Mouse (Mus musculus): ENCODE data around the gene Tnnt3. TPM values are rescaled to one million over a fixed set of nuclear protein-coding genes. Genes with fewer than 3 reads are reported as not detected.

The Tnnt3 gene
- total RNA-seq, 1 experiment from 2014 or later = 0.55 TPM

DNA sequence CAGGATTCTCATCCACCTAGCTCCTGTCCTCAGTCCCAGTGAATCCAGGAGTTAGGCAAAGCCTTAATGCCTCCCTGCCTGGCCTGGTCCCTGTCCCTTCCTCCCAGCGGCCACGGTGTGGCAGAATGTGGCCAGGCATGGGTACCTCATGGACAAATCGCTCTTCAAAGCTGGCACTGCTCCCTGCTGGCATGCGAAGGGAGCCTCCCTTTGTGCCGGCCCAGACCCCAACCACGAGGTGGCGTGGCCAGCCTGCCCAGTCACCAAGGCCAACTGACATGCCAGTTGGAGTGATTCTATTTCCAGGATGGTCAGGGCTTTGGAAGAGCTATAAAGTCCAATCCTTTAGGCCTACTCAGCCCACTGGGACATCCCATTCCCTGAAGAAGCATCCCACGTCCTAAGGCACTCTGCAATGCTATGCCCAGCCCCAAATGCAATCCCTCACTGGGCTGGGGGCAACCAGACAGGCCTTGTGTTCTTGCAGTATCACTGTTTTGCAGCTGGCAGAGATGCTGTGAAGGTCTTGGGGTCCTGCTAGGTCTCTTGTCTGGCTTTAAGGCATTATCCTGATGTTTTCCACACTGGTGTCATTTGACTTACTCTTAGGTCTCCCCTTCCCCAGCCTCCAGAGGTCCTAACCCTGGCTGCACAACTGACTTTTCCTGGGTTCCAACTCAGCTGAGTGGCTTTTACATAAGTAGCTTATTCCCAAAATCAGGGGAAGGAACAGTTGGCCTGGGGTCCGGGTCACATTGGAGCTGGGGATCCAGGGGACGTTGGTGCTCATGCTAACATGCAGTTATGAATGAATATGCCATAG, 51.5 kb downstream of the Tnnt3 start:
- ATAC-seq (replicated peaks in 1 of 2; ENCODE audit: insufficient read depth in 1 of 2, low FRiP score in 2 of 2, low TSS enrichment in 1 of 2, low read depth in 1 of 2, poor library complexity in 2 of 2, severe bottlenecking in 2 of 2) = no peak

GRCm38 (mm10) chr7:142550935-142551373, 52.3 kb downstream of the Tnnt3 start:
- ATAC-seq (replicated peaks in 1 of 2; ENCODE audit: insufficient read depth in 1 of 2, low FRiP score in 2 of 2, low TSS enrichment in 1 of 2, low read depth in 1 of 2, poor library complexity in 2 of 2, severe bottlenecking in 2 of 2) = no peak

DNA sequence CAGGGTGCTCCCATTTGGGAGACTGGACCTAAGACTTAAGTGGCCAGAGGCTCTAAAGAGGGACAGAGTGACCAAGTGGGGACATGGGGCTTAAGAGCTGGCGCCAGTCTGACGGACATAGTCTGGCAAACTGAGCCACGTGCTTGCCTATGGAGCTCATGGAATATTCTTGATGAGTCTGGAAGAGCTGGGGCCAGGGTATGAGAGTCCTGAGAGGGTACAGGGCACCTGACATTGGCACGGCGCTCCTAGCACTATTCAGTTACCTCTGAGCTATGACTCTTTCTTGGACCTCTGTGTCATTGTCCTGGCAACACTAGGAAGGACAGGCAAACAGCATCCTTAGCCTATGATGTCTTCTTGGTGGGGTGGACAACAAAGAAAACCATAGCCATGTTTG, 53.1 kb downstream of the Tnnt3 start:
- no peak for ATAC-seq (replicated peaks in 1 of 2; ENCODE audit: insufficient read depth in 1 of 2, low FRiP score in 2 of 2, low TSS enrichment in 1 of 2, low read depth in 1 of 2, poor library complexity in 2 of 2, severe bottlenecking in 2 of 2)

DNA sequence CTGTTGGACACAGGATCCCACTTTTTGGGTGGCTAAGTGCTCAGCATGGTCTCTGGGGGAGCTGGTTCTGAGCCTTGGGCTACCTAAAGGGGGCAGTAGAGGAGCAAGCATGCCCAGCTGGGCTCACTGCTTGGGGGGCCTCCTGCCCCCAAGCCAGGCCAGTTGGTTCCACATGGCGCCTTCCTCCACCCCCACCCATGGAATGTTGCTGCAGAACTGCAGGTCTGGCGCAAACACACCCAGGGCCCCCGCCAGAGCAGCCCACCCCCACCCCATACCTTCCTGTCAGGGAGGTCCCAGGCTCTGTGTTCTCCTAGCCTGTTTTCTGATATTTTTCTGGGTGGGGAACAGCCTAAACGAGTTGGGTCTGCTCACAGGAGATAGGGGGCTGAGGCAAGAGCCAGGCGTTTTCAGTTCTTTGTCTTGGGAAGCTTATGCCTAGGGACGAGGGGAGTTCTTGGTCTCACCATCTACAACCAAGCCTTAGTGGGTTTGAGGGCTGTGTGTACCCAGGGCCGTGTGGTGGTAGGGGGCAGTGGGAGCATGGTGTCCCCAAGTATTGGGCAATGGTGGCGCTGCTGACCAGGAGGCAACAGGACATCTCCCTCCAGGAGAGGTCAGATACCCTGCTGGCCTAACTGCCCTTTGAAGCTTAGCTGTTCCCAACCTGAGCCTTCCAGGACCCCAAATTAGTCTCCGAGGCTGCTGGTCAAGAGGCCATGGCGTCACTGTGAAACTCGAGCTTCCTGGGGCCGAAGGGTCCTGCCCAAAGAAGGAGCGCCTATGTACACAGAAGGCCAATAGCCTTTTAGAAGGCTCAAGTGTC, 54.2 kb downstream of the Tnnt3 start:
- ATAC-seq (replicated peaks in 1 of 2; ENCODE audit: insufficient read depth in 1 of 2, low FRiP score in 2 of 2, low TSS enrichment in 1 of 2, low read depth in 1 of 2, poor library complexity in 2 of 2, severe bottlenecking in 2 of 2) = no peak

- no peak for ATAC-seq (replicated peaks in 1 of 2; ENCODE audit: insufficient read depth in 1 of 2, low FRiP score in 2 of 2, low TSS enrichment in 1 of 2, low read depth in 1 of 2, poor library complexity in 2 of 2, severe bottlenecking in 2 of 2)
These were observed 55.0 kb downstream of the Tnnt3 start for GRCm38 (mm10) chr7:142553417-142554335.

GRCm38 (mm10) chr7:142554625-142555024, 56.0 kb downstream of the Tnnt3 start:
- no peak for ATAC-seq (replicated peaks in 1 of 2; ENCODE audit: insufficient read depth in 1 of 2, low FRiP score in 2 of 2, low TSS enrichment in 1 of 2, low read depth in 1 of 2, poor library complexity in 2 of 2, severe bottlenecking in 2 of 2)

DNA sequence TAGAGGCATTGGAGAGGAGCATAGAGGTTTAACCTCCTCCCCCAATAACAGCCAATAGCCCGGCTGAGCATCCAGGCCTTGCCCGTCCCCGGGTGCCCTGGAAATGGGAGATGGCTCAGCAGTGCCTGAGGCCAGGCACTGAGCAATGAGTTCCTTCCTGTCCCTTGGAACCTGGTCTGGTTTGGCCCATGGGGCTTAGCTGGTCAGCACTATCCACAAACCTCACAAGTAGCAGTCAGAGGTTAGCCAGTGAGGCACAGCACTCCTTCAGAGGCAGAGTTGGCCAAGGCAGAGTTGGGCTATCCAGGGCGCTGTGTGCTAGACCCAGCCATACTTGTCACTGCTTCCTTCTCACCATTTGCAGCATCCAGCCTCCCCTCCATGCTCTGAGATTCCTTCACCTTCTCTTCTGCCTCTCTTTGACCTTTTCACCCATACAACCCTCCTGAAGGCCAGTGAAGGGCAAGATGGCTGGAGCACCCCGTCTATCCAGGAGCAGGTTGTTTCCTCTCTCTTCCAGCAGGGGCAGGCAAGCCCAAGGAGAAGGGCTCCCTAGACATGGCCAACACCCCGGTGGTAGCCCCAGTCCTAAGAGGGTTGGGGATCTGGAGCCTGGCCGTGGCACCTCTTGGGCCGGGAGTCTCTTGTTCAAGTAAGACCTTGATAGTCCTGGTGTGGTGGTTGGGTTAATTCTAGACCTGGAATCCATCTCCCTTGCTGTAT, 56.9 kb downstream of the Tnnt3 start:
- ATAC-seq (replicated peaks in 1 of 2; ENCODE audit: insufficient read depth in 1 of 2, low FRiP score in 2 of 2, low TSS enrichment in 1 of 2, low read depth in 1 of 2, poor library complexity in 2 of 2, severe bottlenecking in 2 of 2) = no peak

GRCm38 (mm10) chr7:142556089-142556476, 57.4 kb downstream of the Tnnt3 start:
- ATAC-seq (replicated peaks in 1 of 2; ENCODE audit: insufficient read depth in 1 of 2, low FRiP score in 2 of 2, low TSS enrichment in 1 of 2, low read depth in 1 of 2, poor library complexity in 2 of 2, severe bottlenecking in 2 of 2) = no peak

- ATAC-seq (replicated peaks in 1 of 2; ENCODE audit: insufficient read depth in 1 of 2, low FRiP score in 2 of 2, low TSS enrichment in 1 of 2, low read depth in 1 of 2, poor library complexity in 2 of 2, severe bottlenecking in 2 of 2) = no peak
These were observed 59.1 kb downstream of the Tnnt3 start for GRCm38 (mm10) chr7:142557696-142558095.

GRCm38 (mm10) chr7:142558511-142559146, 60.0 kb downstream of the Tnnt3 start:
- no peak for ATAC-seq (replicated peaks in 1 of 2; ENCODE audit: insufficient read depth in 1 of 2, low FRiP score in 2 of 2, low TSS enrichment in 1 of 2, low read depth in 1 of 2, poor library complexity in 2 of 2, severe bottlenecking in 2 of 2)

- ATAC-seq (replicated peaks in 1 of 2; ENCODE audit: insufficient read depth in 1 of 2, low FRiP score in 2 of 2, low TSS enrichment in 1 of 2, low read depth in 1 of 2, poor library complexity in 2 of 2, severe bottlenecking in 2 of 2) = no peak
These were observed 61.1 kb downstream of the Tnnt3 start for GRCm38 (mm10) chr7:142559651-142560175.

GRCm38 (mm10) chr7:142560942-142561855, 62.6 kb downstream of the Tnnt3 start:
- no peak for ATAC-seq (replicated peaks in 1 of 2; ENCODE audit: insufficient read depth in 1 of 2, low FRiP score in 2 of 2, low TSS enrichment in 1 of 2, low read depth in 1 of 2, poor library complexity in 2 of 2, severe bottlenecking in 2 of 2)

DNA sequence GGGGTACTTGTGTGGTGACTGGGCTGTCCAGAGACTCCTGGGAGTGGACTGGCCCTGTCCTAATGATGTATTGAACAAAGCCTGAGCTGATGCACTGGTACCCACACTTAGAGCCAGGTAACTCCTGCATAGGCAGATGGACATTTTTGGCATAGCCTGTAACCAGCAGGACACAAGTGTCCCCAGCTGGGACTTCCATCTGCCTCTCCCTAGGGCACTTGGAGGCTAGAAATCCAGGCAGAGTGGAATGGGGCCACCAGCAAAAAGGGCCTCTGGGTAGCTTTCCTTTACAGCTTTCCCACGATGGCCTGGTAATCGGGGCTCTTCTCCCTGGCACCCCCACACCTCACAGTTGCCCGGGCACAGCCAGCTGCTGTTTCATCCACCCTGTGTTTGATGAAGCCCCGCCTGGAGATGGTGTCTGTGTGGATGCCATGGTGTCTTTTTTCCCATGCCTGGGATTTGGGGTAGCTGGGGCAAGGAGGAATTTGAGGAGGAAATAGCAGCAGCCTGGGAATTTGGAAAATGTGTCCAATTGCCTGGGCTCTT, 63.3 kb downstream of the Tnnt3 start:
- no peak for ATAC-seq (replicated peaks in 1 of 2; ENCODE audit: insufficient read depth in 1 of 2, low FRiP score in 2 of 2, low TSS enrichment in 1 of 2, low read depth in 1 of 2, poor library complexity in 2 of 2, severe bottlenecking in 2 of 2)

- ATAC-seq (replicated peaks in 1 of 2; ENCODE audit: insufficient read depth in 1 of 2, low FRiP score in 2 of 2, low TSS enrichment in 1 of 2, low read depth in 1 of 2, poor library complexity in 2 of 2, severe bottlenecking in 2 of 2) = no peak
These were observed 64.5 kb downstream of the Tnnt3 start for GRCm38 (mm10) chr7:142563168-142563567.

- no peak for ATAC-seq (replicated peaks in 1 of 2; ENCODE audit: insufficient read depth in 1 of 2, low FRiP score in 2 of 2, low TSS enrichment in 1 of 2, low read depth in 1 of 2, poor library complexity in 2 of 2, severe bottlenecking in 2 of 2)
These were observed 66.5 kb downstream of the Tnnt3 start for GRCm38 (mm10) chr7:142564955-142565643.

Data from hematopoietic stem cell, adult 5-6 weeks (primary cell).